Mouse (Mus musculus) heart, postnatal 0 days (tissue): ENCODE results near the gene Slc9a9. TPM values are rescaled to one million over a fixed set of nuclear protein-coding genes. Genes with fewer than 3 reads are reported as not detected.

ENCODE experiments used
- ATAC-seq: fragments of 200-750 bp; cut with Nextera tagmentation; 2 replicates; pipeline ENCODE4 v1.8.0; 2017; ENCODE audit warnings: low read depth, moderate number of reproducible peaks, moderate library complexity; ENCODE audit not compliant: insufficient read depth
- DNase-seq: peaks from one replicate; pipeline ENCODE4 v3.0.0-alpha.2; 2016; ENCODE audit warnings: low spot score
- H3K27ac ChIP-seq: fragments of 300-500 bp; sonication (generic); 2 replicates; pipeline ENCODE4 v1.5.1; 2014; ENCODE audit warnings: low read depth, mild to moderate bottlenecking
- H3K27me3 ChIP-seq: fragments of 300-500 bp; sonication (generic); 2 replicates; pipeline ENCODE4 v1.6.1; 2014; ENCODE audit warnings: low read length, mixed read lengths; ENCODE audit not compliant: control insufficient read depth, insufficient read depth
- H3K36me3 ChIP-seq: fragments of 300-500 bp; sonication (generic); replicated peaks from 2 replicates; pipeline ENCODE4 v1.6.1; 2014; ENCODE audit warnings: low read length, mixed read lengths; ENCODE audit not compliant: control insufficient read depth, insufficient read depth
- H3K4me1 ChIP-seq: fragments of 300-500 bp; sonication (generic); 2 replicates; pipeline ENCODE4 v1.6.1; 2014; ENCODE audit warnings: antibody characterized with exemption; ENCODE audit not compliant: control insufficient read depth, insufficient read depth
- H3K4me2 ChIP-seq: fragments of 300-500 bp; sonication (generic); 2 replicates; pipeline ENCODE4 v1.6.1; 2014; ENCODE audit warnings: low read depth, mild to moderate bottlenecking, low read length, moderate library complexity
- H3K4me3 ChIP-seq: fragments of 300-500 bp; sonication (generic); 2 replicates; pipeline ENCODE4 v1.5.1; 2014; ENCODE audit warnings: low read depth, low read length
- H3K9ac ChIP-seq: fragments of 300-500 bp; sonication (generic); replicated peaks from 2 replicates; pipeline ENCODE4 v1.6.1; 2014; ENCODE audit warnings: low read depth, low read length, mixed read lengths
- H3K9me3 ChIP-seq: fragments of 300-500 bp; sonication (generic); replicated peaks from 2 replicates; pipeline ENCODE4 v1.6.1; 2016; ENCODE audit warnings: low read length; ENCODE audit not compliant: control insufficient read depth
- CTCF ChIP-seq: IDR thresholded peaks from 2 replicates; pipeline ENCODE4 v1.5.1; 2016; ENCODE audit warnings: antibody characterized with exemption, control low read depth, low read depth
- EP300 ChIP-seq: IDR thresholded peaks from 2 replicates; pipeline ENCODE4 v1.6.1; 2016; ENCODE audit warnings: antibody characterized with exemption, low read depth
- WGBS: fragments of 180-500 bp; shearing (Covaris S2); extraction: QIAGEN DNeasy Blood & Tissue Kit; methylation state at CpG from one replicate; pipeline ENCODE4 v1.1.7; 2014; 5-methylcytosine and 5-hydroxymethylcytosine counted together
- polyA plus RNA-seq: library from polyadenylated mRNA; unstranded; fragments of >200 nt; fragmentation: Nextera tagmentation; extraction: Ambion mirVana; gene quantifications from 2 replicates; pipeline ENCODE4 v1.2.1, GENCODE M21; 2015
- total RNA-seq: library from RNA; depleted of rRNA; stranded (reverse); fragments of >200 nt; gene quantifications from 2 replicates; pipeline ENCODE4 v1.2.3, GENCODE M21; 2014; ENCODE audit warnings: low replicate concordance

The Slc9a9 gene
- total and polyA plus RNA-seq, 2 experiments from 2014 or later = 1.9 to 7.1 TPM

GRCm38 (mm10) chr9:95153966-95154365 lies 484.3 kb downstream of the Slc9a9 start:
- WGBS = 71% methylated on average over 6 of the region's 6 CpGs
- no peak for ATAC-seq

GRCm38 (mm10) chr9:95157948-95158347 lies 488.2 kb downstream of the Slc9a9 start:
- DNase-seq (no peak), ATAC-seq (no peak)
- Histone ChIP-seq H3K27me3 (no peaks in the 10 kb centered on the region), H3K27ac (no peak overlapping the region), H3K9ac (no peak overlapping the region), H3K4me2 (no peak overlapping the region), H3K9me3 (no peaks in the 10 kb centered on the region), H3K4me3 (no peak overlapping the region), H3K36me3 (no peaks in the 10 kb centered on the region), H3K4me1 (no peaks in the 10 kb centered on the region)
- WGBS = 61% methylated on average over 4 of the region's 4 CpGs
- TF ChIP-seq EP300 (no peak), CTCF (no peak)

More at GRCm38 (mm10) chr9:95153966-95154365, 484.3 kb downstream of the Slc9a9 start:
- Histone ChIP-seq H3K27me3 (no peaks in the 10 kb centered on the region), H3K4me3 (no peak overlapping the region), H3K4me2 (no peak overlapping the region), H3K9ac (no peak overlapping the region), H3K4me1 (no peaks in the 10 kb centered on the region), H3K36me3 (no peaks in the 10 kb centered on the region), H3K27ac (no peak overlapping the region), H3K9me3 (no peaks in the 10 kb centered on the region)
- TF ChIP-seq EP300 (no peak), CTCF (no peak)
- DNase-seq = no peak

- Histone ChIP-seq H3K36me3 (no peaks in the 10 kb centered on the region), H3K4me1 (no peaks in the 10 kb centered on the region), H3K27ac (no peak overlapping the region), H3K9me3 (no peaks in the 10 kb centered on the region), H3K27me3 (no peaks in the 10 kb centered on the region), H3K4me2 (no peak overlapping the region), H3K9ac (no peak overlapping the region), H3K4me3 (no peak overlapping the region)
- TF ChIP-seq EP300 (no peak), CTCF (no peak)
- 83% methylated on average over 8 of the region's 8 CpGs for WGBS
- DNase-seq (no peak), ATAC-seq (no peak)
Observed at GRCm38 (mm10) chr9:95158916-95159315, 489.2 kb downstream of the Slc9a9 start.

- 88% methylated on average over 7 of the region's 7 CpGs for WGBS
- Histone ChIP-seq H3K9ac (no peak overlapping the region), H3K27ac (no peak overlapping the region), H3K9me3 (no peaks in the 10 kb centered on the region), H3K27me3 (no peaks in the 10 kb centered on the region), H3K36me3 (no peaks in the 10 kb centered on the region), H3K4me2 (no peak overlapping the region), H3K4me3 (no peak overlapping the region), H3K4me1 (no peaks in the 10 kb centered on the region)
- TF ChIP-seq CTCF (no peak), EP300 (no peak)
- ATAC-seq = no peak
- DNase-seq = no peak
Observed at GRCm38 (mm10) chr9:95160575-95161300, 491.0 kb downstream of the Slc9a9 start.

- Histone ChIP-seq H3K9me3 (no peaks in the 10 kb centered on the region), H3K4me1 (no peaks in the 10 kb centered on the region), H3K36me3 (no peaks in the 10 kb centered on the region), H3K27ac (no peak overlapping the region), H3K9ac (no peak overlapping the region), H3K4me2 (no peak overlapping the region), H3K27me3 (no peaks in the 10 kb centered on the region), H3K4me3 (no peak overlapping the region)
- DNase-seq (no peak), ATAC-seq (no peak)
- TF ChIP-seq EP300 (no peak), CTCF (no peak)
- 84% methylated on average over 2 of the region's 2 CpGs for WGBS
Observed at GRCm38 (mm10) chr9:95161699-95162098, 492.0 kb downstream of the Slc9a9 start.

- Histone ChIP-seq H3K9ac (no peak overlapping the region), H3K36me3 (no peaks in the 10 kb centered on the region), H3K9me3 (no peaks in the 10 kb centered on the region), H3K4me1 (no peaks in the 10 kb centered on the region), H3K27ac (no peak overlapping the region), H3K4me3 (no peak overlapping the region), H3K4me2 (no peak overlapping the region), H3K27me3 (no peaks in the 10 kb centered on the region)
- no peak for TF ChIP-seq CTCF
- TF ChIP-seq EP300 = no peak
- WGBS = 34% methylated on average over 4 of the region's 4 CpGs
- no peak for DNase-seq
- no peak for ATAC-seq
Observed at GRCm38 (mm10) chr9:95166224-95166623, 496.5 kb downstream of the Slc9a9 start.
